Mouse (Mus musculus): ENCODE measurements around the gene Apol8. TPM values are rescaled to one million over a fixed set of nuclear protein-coding genes. Genes with fewer than 3 reads are reported as not detected.

The Apol8 gene
- polyA plus RNA-seq, 2 experiments = 12.7 to 43.9 TPM

GRCm38 (mm10) chr15:77755132-77755531 is 1.7 kb downstream of the Apol8 start:
- peak overlapping the region; percentile 87 for H3K27ac ChIP-seq
- H3K9me3 ChIP-seq (ENCODE audit: control insufficient read depth, low read length) = no peaks in the 10 kb centered on the region
- H3K9ac ChIP-seq (replicated peaks) = peak overlapping the region; percentile 97
- H3K27me3 ChIP-seq (ENCODE audit: control insufficient read depth, insufficient read depth, low read length) = no peaks in the 10 kb centered on the region
- WGBS (ENCODE audit: insufficient replicate concordance) = 7% methylated on average over 2 of the region's 2 CpGs
- DNase-seq (ENCODE audit: low read depth in 3 of 3, low spot score in 3 of 3) (peak; percentile 72 to 79 (median 74)), ATAC-seq (ENCODE audit: insufficient read depth) (peak; percentile 97)
- TF ChIP-seq CTCF (IDR thresholded peaks at IDR 0.05; ENCODE audit: low read depth) = no peak
- peak; percentile 50; the same call in 1 of the 2 replicates for TF ChIP-seq EP300 (IDR thresholded peaks at IDR 0.05; ENCODE audit: low read depth)
- H3K4me3 ChIP-seq (ENCODE audit: insufficient read depth in 1 of 2, low read depth in 2 of 2, low read length in 2 of 2) = peak overlapping the region; percentile 80 to 92
- H3K36me3 ChIP-seq (replicated peaks; ENCODE audit: control insufficient read depth, insufficient read depth, low read depth) = peaks cover 32% of the 10 kb centered on the region
- peak overlapping the region; percentile 82 for H3K4me2 ChIP-seq (ENCODE audit: low read depth)
- peaks cover 21 to 33% of the 10 kb centered on the region in 2 experiments for H3K4me1 ChIP-seq (replicated peaks; ENCODE audit: control insufficient read depth in 2 of 2, insufficient read depth in 2 of 2, low read length in 1 of 2)

- Histone ChIP-seq H3K27ac (no peak overlapping the region), H3K27me3 (ENCODE audit: control insufficient read depth, insufficient read depth, low read length) (no peaks in the 10 kb centered on the region), H3K4me2 (ENCODE audit: low read depth) (peak overlapping the region; percentile 82), H3K9me3 (ENCODE audit: control insufficient read depth, low read length) (no peaks in the 10 kb centered on the region), H3K36me3 (replicated peaks; ENCODE audit: control insufficient read depth, insufficient read depth, low read depth) (peaks cover 58% of the 10 kb centered on the region), H3K9ac (replicated peaks) (peak overlapping the region; percentile 97; the same call in 1 of the 2 replicates), H3K4me3 (ENCODE audit: insufficient read depth in 1 of 2, low read depth in 2 of 2, low read length in 2 of 2) (peak overlapping the region; percentile 80 to 92), H3K4me1 (replicated peaks; ENCODE audit: control insufficient read depth in 2 of 2, insufficient read depth in 2 of 2, low read length in 1 of 2) (peaks cover 21 to 33% of the 10 kb centered on the region in 2 experiments)
- ATAC-seq (ENCODE audit: insufficient read depth) (no peak), DNase-seq (ENCODE audit: low read depth in 3 of 3, low spot score in 3 of 3) (no peak)
- TF ChIP-seq EP300 (IDR thresholded peaks at IDR 0.05; ENCODE audit: low read depth) (no peak), CTCF (IDR thresholded peaks at IDR 0.05; ENCODE audit: low read depth) (no peak)
- WGBS (ENCODE audit: insufficient replicate concordance) = 56% methylated on average over 11 of the region's 11 CpGs
Observed at GRCm38 (mm10) chr15:77752443-77752842, 4.4 kb downstream of the Apol8 start.

- Histone ChIP-seq H3K27ac (no peak overlapping the region), H3K9me3 (ENCODE audit: control insufficient read depth, low read length) (no peaks in the 10 kb centered on the region), H3K9ac (replicated peaks) (no peak overlapping the region), H3K4me1 (replicated peaks; ENCODE audit: control insufficient read depth in 2 of 2, insufficient read depth in 2 of 2, low read length in 1 of 2) (peaks cover 8 to 17% of the 10 kb centered on the region in 2 experiments), H3K4me2 (ENCODE audit: low read depth) (no peak overlapping the region), H3K27me3 (ENCODE audit: control insufficient read depth, insufficient read depth, low read length) (no peaks in the 10 kb centered on the region), H3K36me3 (replicated peaks; ENCODE audit: control insufficient read depth, insufficient read depth, low read depth) (peaks cover 74% of the 10 kb centered on the region), H3K4me3 (ENCODE audit: insufficient read depth in 1 of 2, low read depth in 2 of 2, low read length in 2 of 2) (no peak overlapping the region)
- DNase-seq (ENCODE audit: low read depth in 3 of 3, low spot score in 3 of 3) (no peak), ATAC-seq (ENCODE audit: insufficient read depth) (no peak)
- TF ChIP-seq EP300 (IDR thresholded peaks at IDR 0.05; ENCODE audit: low read depth) (no peak), CTCF (IDR thresholded peaks at IDR 0.05; ENCODE audit: low read depth) (peak; percentile 80)
- WGBS (ENCODE audit: insufficient replicate concordance) = 26% methylated on average over 1 of the region's 1 CpGs
Observed at GRCm38 (mm10) chr15:77750461-77750860, 6.3 kb downstream of the Apol8 start.

- TF ChIP-seq EP300 (IDR thresholded peaks at IDR 0.05; ENCODE audit: low read depth) (no peak), CTCF (IDR thresholded peaks at IDR 0.05; ENCODE audit: low read depth) (no peak)
- H3K27me3 ChIP-seq (ENCODE audit: control insufficient read depth, insufficient read depth, low read length) = no peaks in the 10 kb centered on the region
- WGBS (ENCODE audit: insufficient replicate concordance) = 89% methylated on average over 10 of the region's 10 CpGs
- ATAC-seq (ENCODE audit: insufficient read depth) (no peak), DNase-seq (ENCODE audit: low read depth in 3 of 3, low spot score in 3 of 3) (no peak)
- H3K4me1 ChIP-seq (replicated peaks; ENCODE audit: control insufficient read depth in 2 of 2, insufficient read depth in 2 of 2, low read length in 1 of 2) = peaks cover 7 to 16% of the 10 kb centered on the region in 2 experiments
- H3K9ac ChIP-seq (replicated peaks) = no peak overlapping the region
- no peak overlapping the region for H3K4me2 ChIP-seq (ENCODE audit: low read depth)
- no peak overlapping the region for H3K27ac ChIP-seq
- peaks cover 80% of the 10 kb centered on the region for H3K36me3 ChIP-seq (replicated peaks; ENCODE audit: control insufficient read depth, insufficient read depth, low read depth)
- H3K4me3 ChIP-seq (ENCODE audit: insufficient read depth in 1 of 2, low read depth in 2 of 2, low read length in 2 of 2) = no peak overlapping the region
- H3K9me3 ChIP-seq (ENCODE audit: control insufficient read depth, low read length) = no peaks in the 10 kb centered on the region
Observed at GRCm38 (mm10) chr15:77749717-77750116, 7.1 kb downstream of the Apol8 start.

GRCm38 (mm10) chr15:77748414-77748813 is 8.4 kb downstream of the Apol8 start:
- ATAC-seq (ENCODE audit: insufficient read depth) (no peak), DNase-seq (ENCODE audit: low read depth in 3 of 3, low spot score in 3 of 3) (no peak)
- H3K36me3 ChIP-seq (replicated peaks; ENCODE audit: control insufficient read depth, insufficient read depth, low read depth) = peaks cover 81% of the 10 kb centered on the region
- no peak overlapping the region for H3K4me3 ChIP-seq (ENCODE audit: insufficient read depth in 1 of 2, low read depth in 2 of 2, low read length in 2 of 2)
- H3K27me3 ChIP-seq (ENCODE audit: control insufficient read depth, insufficient read depth, low read length) = no peaks in the 10 kb centered on the region
- H3K4me2 ChIP-seq (ENCODE audit: low read depth) = no peak overlapping the region
- H3K9ac ChIP-seq (replicated peaks) = no peak overlapping the region
- TF ChIP-seq EP300 (IDR thresholded peaks at IDR 0.05; ENCODE audit: low read depth) (no peak), CTCF (IDR thresholded peaks at IDR 0.05; ENCODE audit: low read depth) (no peak)
- H3K4me1 ChIP-seq (replicated peaks; ENCODE audit: control insufficient read depth in 2 of 2, insufficient read depth in 2 of 2, low read length in 1 of 2) = peaks cover 7 to 14% of the 10 kb centered on the region in 2 experiments
- no peak overlapping the region for H3K27ac ChIP-seq
- WGBS (ENCODE audit: insufficient replicate concordance) = 89% methylated on average over 3 of the region's 3 CpGs
- H3K9me3 ChIP-seq (ENCODE audit: control insufficient read depth, low read length) = no peaks in the 10 kb centered on the region
